Mouse (Mus musculus) bone marrow macrophage, adult 2 months (primary cell): ENCODE data around the gene Card11. TPM values are rescaled to one million over a fixed set of nuclear protein-coding genes. Genes with fewer than 3 reads are reported as not detected.
A peak's percentile ranks its signal among the peaks of the same experiment; 100 is the strongest.

ENCODE experiments used
- H3K27ac ChIP-seq: 2 replicates; pipeline ENCODE4 v1.5.1; 2012; ENCODE audit warnings: low read depth, low read length; ENCODE audit not compliant: insufficient read depth
- H3K4me1 ChIP-seq: 2 replicates; pipeline ENCODE4 v1.6.1; 2012; ENCODE audit warnings: low read length; ENCODE audit not compliant: control insufficient read depth, insufficient read depth
- H3K4me3 ChIP-seq: 2 replicates; pipeline ENCODE4 v1.5.1; 2012; ENCODE audit warnings: mild to moderate bottlenecking, low read length, moderate library complexity; ENCODE audit not compliant: insufficient read depth
- CTCF ChIP-seq: IDR thresholded peaks from 2 replicates; pipeline ENCODE4 v1.5.1; 2012; ENCODE audit warnings: low read depth, mild to moderate bottlenecking, low read length, moderate library complexity
- POLR2A ChIP-seq: IDR thresholded peaks from 2 replicates; pipeline ENCODE4 v1.6.1; 2012; ENCODE audit warnings: mild to moderate bottlenecking, low read depth, low read length, borderline replicate concordance
- polyA plus RNA-seq: library from polyadenylated mRNA; stranded (reverse); fragments of >200 nt; gene quantifications from 2 replicates; pipeline ENCODE4 v1.2.4, GENCODE M21; 2012; ENCODE audit not compliant: missing spikeins, insufficient read depth, insufficient read length

The Card11 gene
- polyA plus RNA-seq, 1 experiment, result 5.7 TPM

- TF ChIP-seq CTCF (no peak), POLR2A (no peak)
- Histone ChIP-seq H3K4me1 (no peaks in the 10 kb centered on the region), H3K4me3 (no peak overlapping the region), H3K27ac (no peak overlapping the region)
Observed at GRCm38 (mm10) chr5:140884966-140885365, 115.4 kb downstream of the Card11 start.

- no peak overlapping the region for H3K27ac ChIP-seq
- no peak for TF ChIP-seq POLR2A
- TF ChIP-seq CTCF, result no peak
- no peak overlapping the region for H3K4me3 ChIP-seq
- no peaks in the 10 kb centered on the region for H3K4me1 ChIP-seq
Observed at GRCm38 (mm10) chr5:140882391-140882790, 118.0 kb downstream of the Card11 start.

- Histone ChIP-seq H3K4me3 (no peak overlapping the region), H3K4me1 (no peaks in the 10 kb centered on the region), H3K27ac (no peak overlapping the region)
- TF ChIP-seq CTCF (no peak), POLR2A (no peak)
Observed at GRCm38 (mm10) chr5:140880151-140880550, 120.2 kb downstream of the Card11 start.

GRCm38 (mm10) chr5:140878644-140879043 is 121.7 kb downstream of the Card11 start:
- Histone ChIP-seq H3K4me3 (no peak overlapping the region), H3K27ac (no peak overlapping the region), H3K4me1 (no peaks in the 10 kb centered on the region)
- no peak for TF ChIP-seq POLR2A
- 0 out of 2 replicates have a peak, but pooled peaks have one; percentile 11 for TF ChIP-seq CTCF

- Histone ChIP-seq H3K27ac (no peak overlapping the region), H3K4me3 (no peak overlapping the region), H3K4me1 (no peaks in the 10 kb centered on the region)
- no peak for TF ChIP-seq POLR2A
- TF ChIP-seq CTCF, result no peak
Observed at GRCm38 (mm10) chr5:140873736-140874307, 126.6 kb downstream of the Card11 start.

- no peak for TF ChIP-seq CTCF
- TF ChIP-seq POLR2A, result no peak
- H3K4me3 ChIP-seq, result no peak overlapping the region
- H3K4me1 ChIP-seq, result no peaks in the 10 kb centered on the region
- H3K27ac ChIP-seq, result no peak overlapping the region
Observed at GRCm38 (mm10) chr5:140873039-140873551, 127.3 kb downstream of the Card11 start.

- Histone ChIP-seq H3K4me1 (no peaks in the 10 kb centered on the region), H3K27ac (no peak overlapping the region), H3K4me3 (no peak overlapping the region)
- no peak for TF ChIP-seq CTCF
- TF ChIP-seq POLR2A, result no peak
Observed at GRCm38 (mm10) chr5:140872532-140873038, 127.8 kb downstream of the Card11 start.

GRCm38 (mm10) chr5:140871241-140871640 is 129.1 kb downstream of the Card11 start:
- no peaks in the 10 kb centered on the region for H3K4me1 ChIP-seq
- H3K4me3 ChIP-seq, result no peak overlapping the region
- TF ChIP-seq POLR2A (no peak), CTCF (no peak)
- no peak overlapping the region for H3K27ac ChIP-seq

GRCm38 (mm10) chr5:140869034-140869433 is 131.3 kb downstream of the Card11 start:
- H3K4me3 ChIP-seq, result no peak overlapping the region
- no peak overlapping the region for H3K27ac ChIP-seq
- no peaks in the 10 kb centered on the region for H3K4me1 ChIP-seq
- peak; percentile 31; the same call in 1 of the 2 replicates for TF ChIP-seq CTCF
- TF ChIP-seq POLR2A, result no peak

GRCm38 (mm10) chr5:140859730-140860129 is 140.7 kb downstream of the Card11 start:
- TF ChIP-seq POLR2A, result no peak
- TF ChIP-seq CTCF, result no peak
- H3K4me1 ChIP-seq, result no peaks in the 10 kb centered on the region
- H3K27ac ChIP-seq, result no peak overlapping the region
- no peak overlapping the region for H3K4me3 ChIP-seq
